Mouse (Mus musculus) spleen, adult 2 months (tissue): ENCODE results near the gene Slc20a1.

ENCODE experiments used
- CTCF ChIP-seq: fragments of 200-500 bp; IDR thresholded peaks from 2 replicates; pipeline ENCODE4 v1.5.1; 2011; ENCODE audit warnings: mild to moderate bottlenecking, inconsistent platforms; ENCODE audit not compliant: insufficient read depth, insufficient read length, insufficient replicate concordance; ENCODE audit errors: extremely low read depth
- POLR2A ChIP-seq: fragments of 200-500 bp; IDR thresholded peaks from 2 replicates; pipeline ENCODE4 v1.6.1; 2011; ENCODE audit warnings: low read depth, low read length, inconsistent platforms

DNA sequence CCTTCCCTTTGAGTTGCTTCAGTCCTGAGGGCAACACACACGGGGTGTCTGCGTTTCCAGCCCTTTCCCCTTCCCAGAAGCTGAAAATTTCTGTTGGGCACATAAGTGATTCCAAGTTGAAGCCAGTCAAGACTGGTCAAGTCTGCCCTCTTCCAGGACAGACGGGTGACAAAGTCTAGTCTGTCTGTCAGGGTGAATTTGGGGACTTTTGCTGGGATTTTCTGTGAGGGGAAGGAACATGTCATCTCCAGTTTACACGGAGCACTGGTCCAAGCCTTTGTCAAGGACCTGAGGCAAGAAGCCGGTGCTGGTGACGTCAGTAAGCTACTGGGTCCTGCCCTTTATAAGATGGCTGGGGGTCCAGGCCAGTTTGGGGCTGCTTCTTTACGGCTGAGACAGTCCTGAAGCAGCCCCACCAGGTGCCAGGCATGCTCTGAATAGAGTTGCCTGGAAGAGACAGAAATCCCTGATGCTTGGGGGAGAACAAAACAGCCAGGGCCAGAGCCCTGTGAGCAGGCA lies 28.5 kb downstream of the Slc20a1 start:
- no peak for TF ChIP-seq POLR2A
- TF ChIP-seq CTCF = no peak
